In genomic region chr13:94223609-94224008, GRCm38 (mm10) we compare ENCODE assay signal across 18 mouse cellular contexts.
DNase-seq lines count a peak whose midpoint lies in the region; ATAC-seq and TF ChIP-seq lines count a peak whose summit lies in the region.
"Had no signal": no experiment of that assay in that cellular context is flagged by ENCODE, and none has a peak within 500 bp of the region (broad histone marks: within the 10 kb centered on the region; RNA-seq: fewer than 3 reads in every experiment).

No protein-coding gene starts in this region.

- WGBS in intestine, embryonic 15.5 days = 65% methylated on average over 14 of the region's 14 CpGs
- 64% methylated on average over 14 of the region's 14 CpGs for WGBS in intestine, embryonic 16.5 days
- WGBS in liver, postnatal 0 days (ENCODE audit: insufficient replicate concordance) = 87% methylated on average over 14 of the region's 14 CpGs

- TF ChIP-seq EP300 in liver, postnatal 0 days (IDR thresholded peaks at IDR 0.05; ENCODE audit: low read depth) = no peak

- H3K27me3 ChIP-seq in intestine, embryonic 15.5 days (replicated peaks) = no peaks in the 10 kb centered on the region
- H3K27me3 ChIP-seq in intestine, embryonic 16.5 days (replicated peaks; ENCODE audit: control insufficient read depth, insufficient read depth, low read length) = no peaks in the 10 kb centered on the region
- no peaks in the 10 kb centered on the region for H3K27me3 ChIP-seq in testis, adult 2 months (ENCODE audit: control insufficient read depth, insufficient read depth, low read length)
- H3K27me3 ChIP-seq in liver, postnatal 0 days (ENCODE audit: insufficient read depth, low read length) = no peaks in the 10 kb centered on the region
- H3K27me3 ChIP-seq: neural tube, embryonic 15.5 days; Patski had no signal

- H3K9me3 ChIP-seq in intestine, embryonic 15.5 days = no peaks in the 10 kb centered on the region
- no peaks in the 10 kb centered on the region for H3K9me3 ChIP-seq in intestine, embryonic 16.5 days (ENCODE audit: control insufficient read depth, low read length)
- no peaks in the 10 kb centered on the region for H3K9me3 ChIP-seq in liver, postnatal 0 days (ENCODE audit: low read length)
- H3K9me3 ChIP-seq: neural tube, embryonic 15.5 days had no signal

- 0 out of 2 replicates have a peak overlapping the region, but pooled peaks have one; percentile 9 for H3K4me2 ChIP-seq in intestine, embryonic 15.5 days (replicated peaks)
- H3K4me2 ChIP-seq in intestine, embryonic 16.5 days (ENCODE audit: low read depth, low read length) = no peak overlapping the region
- no peak overlapping the region for H3K4me2 ChIP-seq in liver, postnatal 0 days (ENCODE audit: low read depth, low read length)
- H3K4me2 ChIP-seq: heart, embryonic 11.5 days; lung, embryonic 14.5 days; neural tube, embryonic 15.5 days had no signal

- TF ChIP-seq POLR2A in testis, adult 2 months (IDR thresholded peaks at IDR 0.05; ENCODE audit: control insufficient read depth, low read depth, low read length) = peak; percentile 30; the same call in 1 of the 2 replicates

- no peaks in the 10 kb centered on the region for H3K36me3 ChIP-seq in intestine, embryonic 15.5 days
- peaks cover 3% of the 10 kb centered on the region; the same call in 1 of the 2 replicates for H3K36me3 ChIP-seq in intestine, embryonic 16.5 days (ENCODE audit: control insufficient read depth, insufficient read depth, low read length)
- H3K36me3 ChIP-seq in testis, adult 2 months (ENCODE audit: control insufficient read depth, insufficient read depth, low read length) = peaks cover 2% of the 10 kb centered on the region; the same call in 1 of the 2 replicates
- H3K36me3 ChIP-seq in liver, postnatal 0 days (replicated peaks; ENCODE audit: insufficient read depth, low read length) = peaks cover 15% of the 10 kb centered on the region

- no peaks in the 10 kb centered on the region for H3K4me1 ChIP-seq in intestine, embryonic 15.5 days (replicated peaks)
- no peaks in the 10 kb centered on the region for H3K4me1 ChIP-seq in intestine, embryonic 16.5 days (ENCODE audit: control insufficient read depth, insufficient read depth, low read length)
- peaks cover 4% of the 10 kb centered on the region for H3K4me1 ChIP-seq in testis, adult 2 months (ENCODE audit: control insufficient read depth, insufficient read depth, low read length)
- no peaks in the 10 kb centered on the region for H3K4me1 ChIP-seq in liver, postnatal 0 days (ENCODE audit: insufficient read depth)

- TF ChIP-seq CTCF in testis, adult 2 months (IDR thresholded peaks at IDR 0.05; ENCODE audit: control insufficient read depth, insufficient read depth, insufficient replicate concordance, low read depth, low read length) = no peak
- no peak for TF ChIP-seq CTCF in liver, postnatal 0 days (IDR thresholded peaks at IDR 0.05; ENCODE audit: low read depth)

- peak; percentile 22 for DNase-seq in embryo, embryonic 11 days
- no peak for DNase-seq in embryo, embryonic 10 days (ENCODE audit: low spot score)
- DNase-seq in testis, postnatal 14 days (ENCODE audit: low spot score) = no peak
- DNase-seq in right cerebral cortex, postnatal 4 days = peak; percentile 14
- DNase-seq in liver, postnatal 0 days = no peak
- DNase-seq: cerebellum, adult 8-10 months; gastrocnemius, postnatal 10 days; heart, postnatal 36 days; lung, embryonic 14.5 days; retina, postnatal 1 day had no signal

- ATAC-seq in intestine, embryonic 15.5 days = no peak
- no peak for ATAC-seq in intestine, embryonic 16.5 days
- ATAC-seq in liver, postnatal 0 days = no peak
- ATAC-seq: inflammation-experienced regulatory T-cells, adult 6 months; Patski had no signal

- no peak overlapping the region for H3K4me3 ChIP-seq in intestine, embryonic 15.5 days (replicated peaks)
- H3K4me3 ChIP-seq in intestine, embryonic 16.5 days (ENCODE audit: low read length) = no peak overlapping the region
- peak overlapping the region; percentile 89 for H3K4me3 ChIP-seq in testis, adult 2 months (ENCODE audit: control insufficient read depth, low read depth, low read length)
- H3K4me3 ChIP-seq in liver, postnatal 0 days (ENCODE audit: low read depth, low read length) = no peak overlapping the region
- H3K4me3 ChIP-seq: neural tube, embryonic 15.5 days had no signal

- no peak overlapping the region for H3K9ac ChIP-seq in intestine, embryonic 15.5 days
- no peak overlapping the region for H3K9ac ChIP-seq in intestine, embryonic 16.5 days (ENCODE audit: low read depth, low read length)
- H3K9ac ChIP-seq in liver, postnatal 0 days (replicated peaks) = no peak overlapping the region
- H3K9ac ChIP-seq: lung, embryonic 14.5 days; neural tube, embryonic 15.5 days had no signal

- no peak overlapping the region for H3K27ac ChIP-seq in intestine, embryonic 15.5 days
- no peak overlapping the region for H3K27ac ChIP-seq in intestine, embryonic 16.5 days (ENCODE audit: low read length)
- H3K27ac ChIP-seq in testis, adult 2 months (ENCODE audit: control insufficient read depth, insufficient read depth, low read depth, low read length) = peak overlapping the region; percentile 81
- no peak overlapping the region for H3K27ac ChIP-seq in liver, postnatal 0 days (ENCODE audit: low read depth)
- H3K27ac ChIP-seq: kidney, postnatal 0 days; neural tube, embryonic 15.5 days had no signal

Comparison
In these comparisons a context has a peak if more than half of its experiments do, and no peak if none do; other contexts are left out.
1. DNase-seq: peak in embryo, embryonic 11 days (single experiment) and right cerebral cortex, postnatal 4 days (single experiment); none in embryo, embryonic 10 days (single experiment), testis, postnatal 14 days (single experiment) and liver, postnatal 0 days (single experiment).